Mouse (Mus musculus) kidney, adult 18-20 months (tissue): ENCODE measurements around the gene Fam161a.

Experiments
- DNase-seq: peaks from one replicate; pipeline ENCODE4 v3.0.0; 2021

Fam161a gene

GRCm38 (mm10) chr11:22991218-22991835 is 16.0 kb upstream of the Fam161a start:
- DNase-seq, result no peak

GRCm38 (mm10) chr11:22994271-22994670 is 13.1 kb upstream of the Fam161a start:
- no peak for DNase-seq

GRCm38 (mm10) chr11:22995461-22995860 is 11.9 kb upstream of the Fam161a start:
- DNase-seq, result no peak

DNA sequence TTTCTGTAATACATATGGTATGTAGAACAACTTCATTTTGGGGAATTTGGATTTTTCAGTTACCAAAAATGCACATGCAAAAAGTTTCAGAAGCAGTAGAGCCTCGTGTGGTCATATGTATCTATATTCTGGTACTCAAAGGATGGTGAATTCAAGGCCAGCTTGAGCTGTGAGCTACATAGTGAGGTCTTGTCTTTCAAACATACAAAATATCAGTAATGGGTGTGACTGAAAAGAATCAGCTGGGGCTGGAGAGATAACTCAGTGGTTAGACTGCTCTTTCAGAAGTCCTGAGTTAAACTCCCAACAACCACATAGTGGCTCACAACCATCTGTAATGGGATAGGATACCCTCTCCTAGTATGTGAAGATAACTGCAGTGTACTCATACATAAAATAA is 9.0 kb upstream of the Fam161a start:
- no peak for DNase-seq

GRCm38 (mm10) chr11:23005276-23005675 is 2.1 kb upstream of the Fam161a start:
- no peak for DNase-seq

- no peak for DNase-seq
These were observed 208 bp upstream of the Fam161a start for GRCm38 (mm10) chr11:23007166-23007480.

DNA sequence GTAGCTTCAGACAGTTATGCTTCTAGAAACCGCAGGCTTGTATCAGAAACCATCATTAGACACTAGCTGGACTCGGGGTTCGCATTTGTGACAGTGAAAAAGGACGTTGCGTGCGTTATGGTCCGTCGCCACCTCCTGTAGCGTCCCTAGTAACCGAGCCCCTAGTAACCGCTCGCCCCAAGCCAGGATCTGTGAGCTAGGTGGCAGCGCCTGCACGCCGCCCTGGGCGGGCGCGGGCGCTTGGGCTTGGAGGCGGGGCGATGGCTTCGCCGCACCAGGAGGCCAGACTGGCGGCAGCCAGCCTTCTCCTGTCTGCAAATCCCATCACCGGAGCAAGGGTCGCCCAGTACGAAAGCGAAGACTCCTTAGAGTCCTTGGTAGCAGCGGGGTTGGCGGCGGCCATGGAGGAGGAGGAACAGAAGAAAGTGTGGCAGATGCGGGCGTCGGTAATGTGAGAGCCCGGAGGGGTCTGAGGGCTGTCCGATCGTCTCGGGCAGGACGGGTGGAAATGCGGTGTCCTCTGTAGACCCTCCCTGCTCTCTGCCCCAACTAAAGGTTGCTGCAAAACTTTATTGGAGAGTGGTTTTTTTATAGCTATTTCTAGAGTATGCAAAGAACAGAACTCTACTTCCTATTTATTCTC is 971 bp downstream of the Fam161a start:
- DNase-seq, result peak; percentile 86

- DNase-seq, result no peak
These were observed 1.5 kb downstream of the Fam161a start for GRCm38 (mm10) chr11:23008824-23009200.

DNA sequence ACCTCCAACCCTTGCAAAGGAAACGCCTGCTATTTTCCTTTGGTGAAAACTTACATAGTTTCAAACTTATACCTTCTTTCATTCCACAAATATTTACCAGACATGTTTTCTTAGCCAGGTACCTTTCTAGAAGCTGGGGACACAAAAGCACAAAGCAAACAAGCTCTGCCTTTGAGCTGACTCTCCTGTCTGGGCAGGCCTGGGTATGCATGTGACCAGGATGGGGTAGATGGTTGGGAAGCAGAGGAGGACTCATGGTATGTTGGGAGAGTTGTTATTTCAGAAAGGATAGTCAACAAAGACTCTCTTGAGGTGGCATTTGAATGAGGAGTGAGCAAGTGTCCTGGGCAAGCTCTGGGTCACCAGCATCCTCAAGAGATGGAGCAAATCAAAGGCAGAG is 5.8 kb downstream of the Fam161a start:
- DNase-seq, result no peak

DNA sequence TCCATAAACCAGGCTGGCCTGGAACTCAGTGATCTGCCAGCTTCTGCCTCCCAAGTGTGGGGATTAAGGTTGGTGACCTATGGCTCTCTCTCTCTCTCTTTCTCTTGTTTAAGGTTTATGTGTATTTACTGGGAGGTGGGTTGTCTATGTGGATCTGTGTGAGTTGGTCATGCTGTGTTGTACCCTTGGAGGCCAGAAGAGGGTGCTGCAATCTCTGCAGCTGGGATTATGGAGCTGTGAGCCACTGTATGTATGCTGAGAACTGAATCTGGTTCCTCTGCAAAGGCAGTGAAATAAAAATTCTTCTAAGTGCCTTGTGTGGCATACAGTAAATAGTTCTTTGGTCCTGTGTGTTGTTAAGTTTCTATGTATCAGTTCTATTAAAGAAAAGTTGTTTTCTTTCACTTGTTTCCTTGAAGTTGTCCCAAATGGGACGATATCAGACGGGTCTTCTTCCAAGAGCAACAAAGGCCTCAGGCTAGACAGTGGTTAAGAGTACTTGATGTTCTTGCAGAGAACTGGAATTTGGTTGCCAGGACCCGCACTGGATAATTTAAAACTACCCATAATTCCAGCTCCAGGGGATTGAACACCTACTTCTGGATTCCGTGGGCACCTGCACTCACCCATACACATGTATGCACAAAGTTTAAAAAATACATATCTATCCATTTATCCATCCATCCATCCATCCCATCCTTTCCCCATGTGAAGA is 6.4 kb downstream of the Fam161a start:
- DNase-seq, result no peak

GRCm38 (mm10) chr11:23014996-23015395 is 7.7 kb downstream of the Fam161a start:
- DNase-seq, result no peak

DNA sequence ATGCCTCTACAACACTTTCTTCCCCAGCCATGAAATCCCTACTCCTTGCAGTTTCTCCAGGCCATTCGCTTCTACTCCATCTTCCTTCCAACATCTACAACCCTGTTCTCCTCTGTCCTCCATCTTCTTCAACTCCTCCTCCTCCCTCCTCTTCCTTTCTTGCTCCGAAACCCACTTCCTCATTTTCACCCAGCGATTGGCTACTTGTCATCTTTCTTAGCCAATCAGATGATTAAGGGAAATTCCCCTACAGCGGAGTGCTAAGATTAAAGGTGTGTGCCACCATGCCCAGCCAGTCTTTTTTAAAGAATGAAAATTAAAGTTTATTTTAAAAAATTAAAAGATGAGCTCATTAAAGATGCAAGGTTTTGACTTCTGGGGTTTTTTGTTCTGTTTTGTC is 10.6 kb downstream of the Fam161a start:
- DNase-seq, result no peak

DNA sequence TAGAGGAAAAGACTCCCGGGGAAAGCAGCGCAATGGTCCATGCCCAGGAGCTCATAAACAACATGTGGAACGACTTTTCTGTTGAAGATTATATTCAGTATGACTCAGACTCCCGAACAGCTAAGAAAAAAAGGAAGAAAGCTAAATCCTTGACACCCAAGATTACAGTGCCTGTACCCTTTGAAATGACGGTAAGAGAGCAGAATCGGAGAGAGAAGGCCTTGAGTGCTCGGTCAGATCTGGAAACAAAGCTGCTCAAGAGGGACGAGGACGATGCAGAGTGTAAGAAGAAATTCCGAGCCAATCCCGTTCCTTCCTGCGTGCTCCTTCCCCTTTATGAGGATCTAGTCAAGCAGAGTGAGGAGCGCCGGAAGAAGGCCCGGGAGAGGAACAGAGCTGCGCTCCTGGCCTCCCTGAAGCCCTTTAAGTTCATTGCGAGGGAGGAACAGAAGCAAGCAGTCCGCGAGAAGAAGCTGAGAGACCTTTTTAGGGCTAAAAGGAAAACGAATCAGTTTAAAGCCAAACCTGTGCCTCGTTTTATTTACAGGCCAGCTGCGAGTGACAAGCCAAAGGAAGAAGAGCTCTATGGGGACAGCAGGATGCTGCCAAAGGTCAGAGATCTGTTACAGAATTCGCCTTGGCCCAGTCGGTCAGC is 12.9 kb downstream of the Fam161a start:
- no peak for DNase-seq

- no peak for DNase-seq
These were observed 13.5 kb downstream of the Fam161a start for GRCm38 (mm10) chr11:23020841-23021240.

- no peak for DNase-seq
These were observed 15.8 kb downstream of the Fam161a start for GRCm38 (mm10) chr11:23023155-23023554.

GRCm38 (mm10) chr11:23024169-23024568 is 16.8 kb downstream of the Fam161a start:
- no peak for DNase-seq

DNA sequence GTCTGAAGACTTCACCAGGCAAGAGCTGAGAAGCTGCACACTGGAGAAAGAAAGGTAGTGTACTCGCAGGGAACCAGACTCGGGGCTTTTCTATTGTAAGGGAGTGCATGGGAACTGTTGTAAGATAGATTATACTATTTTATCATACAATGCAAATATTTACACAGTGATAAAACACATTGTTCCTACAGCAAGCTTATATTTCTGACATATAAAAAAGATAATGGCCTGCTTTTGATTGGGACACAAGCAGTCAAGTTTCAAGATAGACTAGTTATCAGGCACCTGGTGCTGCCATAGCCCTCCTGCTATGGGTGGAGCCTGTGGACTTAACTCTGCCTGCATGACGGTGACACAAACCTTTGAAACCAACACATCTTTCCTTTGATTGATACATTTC is 21.6 kb downstream of the Fam161a start:
- no peak for DNase-seq

DNA sequence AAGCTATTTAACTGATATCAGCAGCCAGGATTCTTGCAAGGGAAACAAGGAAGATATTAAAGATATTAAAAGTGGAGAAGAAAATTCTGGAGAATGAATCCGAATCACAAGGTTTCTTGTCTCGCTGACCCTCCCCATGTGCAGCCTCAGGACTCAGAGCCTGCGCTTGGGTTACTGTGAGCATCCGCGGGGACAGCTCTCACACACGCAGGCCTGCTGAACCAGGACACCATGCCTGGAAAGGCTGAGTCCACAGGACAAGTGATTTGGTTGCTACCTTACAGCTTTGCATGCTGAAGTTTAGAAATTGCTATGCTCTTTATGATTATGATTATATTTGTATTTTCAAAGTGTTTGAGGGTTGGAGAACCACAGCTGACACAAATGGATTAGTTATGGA is 22.1 kb downstream of the Fam161a start:
- DNase-seq, result no peak

GRCm38 (mm10) chr11:23047252-23047651 is 39.9 kb downstream of the Fam161a start:
- no peak for DNase-seq

DNA sequence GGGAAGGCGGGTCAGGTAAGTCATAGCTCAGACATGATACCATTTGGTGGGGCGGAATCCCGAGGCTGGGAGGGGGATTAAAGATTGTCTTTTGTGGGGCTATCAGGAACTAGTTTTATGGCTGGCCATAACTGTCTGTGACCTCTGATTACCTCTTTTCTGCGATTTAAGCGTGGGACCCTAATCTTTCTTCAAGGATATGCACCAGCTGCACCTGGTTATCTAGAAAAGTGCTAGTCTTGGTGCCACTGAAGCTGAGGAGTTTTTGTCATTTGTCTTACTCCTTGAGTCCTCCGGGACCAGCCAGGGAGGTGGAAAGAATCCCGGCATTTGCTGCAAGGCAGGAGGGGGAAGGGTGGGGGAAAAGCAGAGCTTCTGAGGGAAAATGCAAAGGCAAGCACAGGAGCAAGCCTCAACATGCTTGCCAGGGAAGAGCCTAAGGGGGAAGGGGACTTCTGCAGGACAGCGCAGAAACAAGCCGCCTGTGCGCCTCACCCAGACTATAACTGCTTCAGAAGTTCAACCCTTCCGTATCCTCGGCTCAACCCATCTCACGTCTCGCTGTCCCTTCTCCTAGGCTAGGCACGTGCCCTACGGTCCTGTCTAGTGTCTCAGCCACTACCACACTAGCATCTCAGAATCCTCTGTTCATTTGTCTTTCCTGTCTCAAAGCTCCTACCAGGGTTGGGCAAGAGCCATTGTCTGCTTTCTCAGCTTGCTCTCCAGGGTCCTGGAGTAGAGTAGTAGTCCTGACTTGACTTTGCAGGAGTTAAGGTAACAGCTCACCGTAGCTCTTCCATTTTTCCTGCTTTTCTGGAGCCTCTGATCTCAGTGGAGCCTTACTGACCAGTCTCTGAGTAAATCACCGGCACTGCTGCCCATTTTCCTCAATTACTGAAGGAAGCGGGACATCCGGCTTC is 40.6 kb downstream of the Fam161a start:
- no peak for DNase-seq

DNA sequence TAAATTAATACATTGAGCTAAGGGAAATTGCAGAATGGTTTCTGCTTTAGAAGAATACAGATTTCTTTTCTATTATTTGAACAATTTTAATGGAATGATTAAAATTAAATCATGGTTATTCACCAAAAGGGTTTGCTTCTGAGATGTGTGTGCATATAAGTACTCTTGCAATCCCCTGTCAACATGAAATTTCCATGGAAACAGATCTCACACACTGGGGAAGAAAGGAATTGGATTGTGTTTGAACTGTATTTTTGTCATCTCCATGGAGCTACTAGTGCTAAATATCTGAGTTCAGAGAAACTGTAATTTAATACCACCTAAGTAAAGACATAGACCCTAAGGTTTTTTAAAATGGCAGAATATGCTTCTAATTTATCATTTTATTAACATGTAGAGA is 42.3 kb downstream of the Fam161a start:
- no peak for DNase-seq

GRCm38 (mm10) chr11:23052353-23052752 is 45.0 kb downstream of the Fam161a start:
- DNase-seq, result peak; percentile 9

- DNase-seq, result no peak
These were observed 55.8 kb downstream of the Fam161a start for GRCm38 (mm10) chr11:23063153-23063552.
